Mouse (Mus musculus): Measurements from ENCODE around the gene Ttc7b.

- TF ChIP-seq GATA1 (IDR thresholded peaks at IDR 0.05; ENCODE audit: low read length): no peak
- no peak for TF ChIP-seq TAL1 (IDR thresholded peaks at IDR 0.05; ENCODE audit: low read length)
Observed at GRCm38 (mm10) chr12:100447161-100447560, 73.5 kb downstream of the Ttc7b start.

Measured in erythroblast, embryonic 14.5 days (primary cell).